Mouse (Mus musculus) forebrain, embryonic 12.5 days (tissue): ENCODE measurements at regions not wholly inside any gene's neighbourhood (a gene's known extent, or its start where the extent isn't known, plus 50 kb on each side); places are given as distances from the start of the nearest gene placed in this dataset.

Source experiments
- ATAC-seq: fragments of 200-750 bp; cut with Nextera tagmentation; 2 replicates; pipeline ENCODE4 v1.8.0; 2017; ENCODE audit warnings: moderate TSS enrichment; ENCODE audit not compliant: low FRiP score
- H3K27ac ChIP-seq: fragments of 300-500 bp; sonication (generic); 2 replicates; pipeline ENCODE4 v1.5.1; 2016; ENCODE audit warnings: mild to moderate bottlenecking
- H3K27me3 ChIP-seq: fragments of 300-500 bp; sonication (generic); 2 replicates; pipeline ENCODE4 v1.6.1; 2016; ENCODE audit warnings: mild to moderate bottlenecking
- H3K36me3 ChIP-seq: fragments of 300-500 bp; sonication (generic); replicated peaks from 2 replicates; pipeline ENCODE4 v1.6.1; 2016; ENCODE audit warnings: mild to moderate bottlenecking
- H3K4me1 ChIP-seq: fragments of 300-500 bp; sonication (generic); 2 replicates; pipeline ENCODE4 v1.6.1; 2016
- H3K4me2 ChIP-seq: fragments of 300-500 bp; sonication (generic); 2 replicates; pipeline ENCODE4 v1.6.1; 2016; ENCODE audit warnings: mild to moderate bottlenecking, moderate library complexity
- H3K4me3 ChIP-seq: fragments of 300-500 bp; sonication (generic); replicated peaks from 2 replicates; pipeline ENCODE4 v1.5.1; 2016; ENCODE audit warnings: mild to moderate bottlenecking
- H3K9ac ChIP-seq: fragments of 300-500 bp; sonication (generic); 2 replicates; pipeline ENCODE4 v1.6.1; 2016; ENCODE audit warnings: mild to moderate bottlenecking
- H3K9me3 ChIP-seq: fragments of 300-500 bp; sonication (generic); 2 replicates; pipeline ENCODE4 v1.6.1; 2016
- WGBS: fragments of 180-500 bp; shearing (Covaris S2); methylation state at CpG from one replicate; pipeline ENCODE4 v1.1.7; 2016; 5-methylcytosine and 5-hydroxymethylcytosine counted together

DNA sequence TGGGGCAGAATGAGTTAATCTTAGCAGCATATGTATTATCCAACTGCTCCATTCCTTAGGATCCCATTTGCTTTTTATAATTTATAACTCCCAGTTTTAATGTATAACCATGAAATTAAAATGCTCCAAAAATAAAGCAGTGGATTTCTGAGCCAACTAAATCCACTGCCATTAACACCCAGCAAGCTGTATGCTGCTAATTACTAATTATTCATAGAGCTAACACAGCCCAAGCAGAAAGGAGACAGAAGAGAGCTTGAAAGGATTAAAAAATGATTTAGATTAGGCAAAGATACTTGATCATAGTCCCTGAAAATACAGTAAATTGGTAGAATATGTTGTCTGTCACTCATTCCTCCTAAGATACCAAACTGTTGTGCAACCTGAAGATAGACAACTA, 213.9 kb upstream of the Pcsk2 start:
- no peaks in the 10 kb centered on the region for H3K27me3 ChIP-seq
- H3K9me3 ChIP-seq: no peaks in the 10 kb centered on the region
- no peak overlapping the region for H3K9ac ChIP-seq
- no peak for ATAC-seq
- no peaks in the 10 kb centered on the region for H3K36me3 ChIP-seq
- no peak overlapping the region for H3K4me3 ChIP-seq
- H3K4me1 ChIP-seq: no peaks in the 10 kb centered on the region
- no peak overlapping the region for H3K4me2 ChIP-seq
- H3K27ac ChIP-seq: no peak overlapping the region

DNA sequence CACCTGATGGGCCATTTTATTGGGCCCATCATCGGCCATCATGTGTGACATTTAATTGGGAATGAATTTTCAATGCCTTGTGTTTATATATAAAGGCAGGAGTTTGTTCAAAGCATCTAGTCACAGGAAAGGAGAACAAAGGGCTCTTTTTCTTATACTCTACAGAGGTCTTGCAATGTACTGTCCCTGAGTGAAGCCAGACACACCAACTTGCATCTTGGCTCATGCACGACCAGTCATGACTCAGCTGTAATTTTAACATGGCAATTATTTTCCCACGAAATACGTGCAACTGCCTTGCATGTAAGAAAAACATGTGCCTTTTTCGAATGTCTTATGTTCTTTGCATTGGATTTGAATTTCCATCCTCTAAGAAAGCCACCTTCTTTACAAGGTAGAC, 205.6 kb upstream of the Pcsk2 start:
- Histone ChIP-seq H3K4me2 (no peak overlapping the region), H3K27ac (no peak overlapping the region), H3K9ac (no peak overlapping the region), H3K36me3 (no peaks in the 10 kb centered on the region), H3K4me3 (no peak overlapping the region), H3K27me3 (no peaks in the 10 kb centered on the region), H3K9me3 (no peaks in the 10 kb centered on the region), H3K4me1 (no peaks in the 10 kb centered on the region)
- 84% methylated on average over 5 of the region's 5 CpGs for WGBS
- ATAC-seq: no peak

DNA sequence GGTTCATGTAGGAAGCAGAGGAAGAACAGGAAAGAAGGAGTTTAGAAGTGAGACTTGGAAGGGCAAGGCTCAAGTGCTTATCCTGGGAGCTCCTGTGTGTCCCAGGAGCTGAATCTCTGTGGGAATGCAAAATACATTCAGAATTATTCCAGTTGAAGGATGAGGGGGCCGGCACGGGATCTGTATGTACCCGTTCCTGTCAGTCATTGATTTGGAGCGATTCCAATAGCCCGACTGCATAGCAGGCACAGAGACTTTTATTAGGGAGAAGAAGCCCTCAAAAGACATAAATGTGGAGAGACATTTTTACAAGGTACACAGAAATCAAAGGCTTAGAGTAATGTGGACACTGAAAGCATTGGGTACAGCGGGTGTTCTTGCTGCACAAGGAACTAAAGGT, 181.8 kb upstream of the Pcsk2 start:
- ATAC-seq: no peak
- Histone ChIP-seq H3K4me3 (no peak overlapping the region), H3K36me3 (no peaks in the 10 kb centered on the region)

DNA sequence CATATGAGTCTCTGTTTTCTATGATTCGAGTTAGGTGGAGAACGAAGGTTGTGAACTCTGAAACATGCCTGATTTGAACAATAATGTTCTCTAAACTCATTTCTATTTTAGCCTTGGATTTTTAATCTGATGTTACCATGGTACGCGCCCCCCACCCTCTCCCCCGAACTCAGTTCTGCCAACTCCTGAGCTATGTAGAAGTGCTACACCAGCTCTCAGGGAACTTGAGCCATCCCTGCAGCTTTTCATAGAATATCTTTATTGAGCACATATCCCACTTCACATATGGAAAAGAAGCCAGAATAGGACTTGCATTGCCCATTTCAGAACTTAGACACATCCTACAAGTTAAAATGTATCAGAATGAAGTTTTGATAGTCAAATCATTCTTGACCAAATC, 180.0 kb upstream of the Pcsk2 start:
- Histone ChIP-seq H3K4me1 (no peaks in the 10 kb centered on the region), H3K4me3 (no peak overlapping the region), H3K36me3 (no peaks in the 10 kb centered on the region), H3K9ac (no peak overlapping the region), H3K9me3 (no peaks in the 10 kb centered on the region), H3K27ac (no peak overlapping the region), H3K4me2 (no peak overlapping the region), H3K27me3 (no peaks in the 10 kb centered on the region)
- WGBS: 89% methylated on average over 5 of the region's 5 CpGs
- ATAC-seq: no peak

More for the DNA sequence above, 181.8 kb upstream of the Pcsk2 start:
- Histone ChIP-seq H3K9me3 (no peaks in the 10 kb centered on the region), H3K27me3 (no peaks in the 10 kb centered on the region), H3K4me2 (no peak overlapping the region), H3K4me1 (no peaks in the 10 kb centered on the region), H3K27ac (no peak overlapping the region), H3K9ac (no peak overlapping the region)
- 82% methylated on average over 6 of the region's 6 CpGs for WGBS
